In the genomic region with DNA sequence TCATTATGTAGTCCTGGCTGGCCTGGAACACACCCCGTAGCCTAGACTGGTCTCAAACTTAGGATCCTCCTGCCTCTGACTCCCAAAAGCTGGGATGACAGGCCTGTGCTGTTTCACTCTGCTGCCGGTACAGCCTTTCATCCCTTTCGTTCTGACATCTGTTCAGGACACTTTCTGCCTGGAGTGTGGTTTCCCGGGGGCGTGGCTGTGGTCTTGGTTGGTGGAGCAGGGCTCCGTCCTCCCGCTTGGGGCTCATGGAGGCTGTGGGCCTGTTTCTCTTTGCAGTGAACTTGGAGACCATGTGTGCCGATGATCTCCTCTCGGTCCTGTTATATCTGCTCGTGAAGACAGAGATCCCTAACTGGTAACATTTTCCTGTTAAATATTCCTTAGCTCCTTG, we compare ENCODE assay signal across 18 mouse cellular contexts. TPM values are rescaled to one million over a fixed set of nuclear protein-coding genes. Genes with fewer than 3 reads are reported as not detected.
"Had no signal": no experiment of that assay in that cellular context is flagged by ENCODE, and none has a peak within 500 bp of the region (broad histone marks: within the 10 kb centered on the region; RNA-seq: fewer than 3 reads in every experiment).

No protein-coding gene starts in this region.

- H3K4me1 ChIP-seq: lung, embryonic 15.5 days had no signal

- H3K4me2 ChIP-seq: lung, embryonic 15.5 days; midbrain, embryonic 11.5 days had no signal

- ATAC-seq: intestine, embryonic 16.5 days had no signal

- DNase-seq: kidney, adult 2 months; kidney, postnatal 36 days; layer of hippocampus, postnatal 36 days; lung, adult 18-20 months; lung, postnatal 10 days; lung, postnatal 4 days; midbrain, embryonic 14.5 days; thymus, adult 18-20 months; thymus, postnatal 14 days had no signal

- H3K27ac ChIP-seq: kidney, postnatal 0 days; left cerebral cortex, adult 2 months; liver, embryonic 14.5 days; lung, embryonic 15.5 days had no signal

- H3K9me3 ChIP-seq: lung, embryonic 15.5 days had no signal

- H3K4me3 ChIP-seq: left cerebral cortex, adult 2 months; lung, embryonic 15.5 days; megakaryocyte, embryonic 14.5 days had no signal

- H3K9ac ChIP-seq: liver, embryonic 14.5 days; lung, embryonic 15.5 days had no signal

- H3K27me3 ChIP-seq: lung, embryonic 15.5 days; megakaryocyte, embryonic 14.5 days had no signal

RNA-seq across cellular contexts. Expression of a gene that starts 21.4 kb away (rescaled TPM):
- polyA plus RNA-seq: liver, adult 2 months; midbrain, postnatal 0 days had no signal
